Mouse (Mus musculus) small intestine, adult 2 months (tissue): Measurements from ENCODE around the gene Zbtb24. TPM values are rescaled to one million over a fixed set of nuclear protein-coding genes. Genes with fewer than 3 reads are reported as not detected.
"Not testable (repeated sequence)": the region's sequence is repeated elsewhere in the genome, so short reads cannot be mapped to it uniquely, and the experiment has no call there.

Experiments used
- H3K27ac ChIP-seq: fragments of 200-500 bp; 2 replicates; pipeline ENCODE4 v1.5.1; 2012; ENCODE audit warnings: low read depth, low read length, control low read depth, inconsistent platforms; ENCODE audit not compliant: insufficient read depth
- H3K27me3 ChIP-seq: fragments of 200-500 bp; 2 replicates; pipeline ENCODE4 v1.6.1; 2012; ENCODE audit warnings: mild to moderate bottlenecking, moderate library complexity, low read length, inconsistent platforms; ENCODE audit not compliant: control insufficient read depth, insufficient read depth
- H3K36me3 ChIP-seq: fragments of 200-500 bp; 2 replicates; pipeline ENCODE4 v1.6.1; 2012; ENCODE audit warnings: mild to moderate bottlenecking, low read length, control low read depth, inconsistent platforms; ENCODE audit not compliant: control insufficient read depth, insufficient read depth
- H3K4me1 ChIP-seq: fragments of 200-500 bp; 2 replicates; pipeline ENCODE4 v1.6.1; 2012; ENCODE audit warnings: low read length, inconsistent platforms, mixed read lengths; ENCODE audit not compliant: control insufficient read depth, insufficient read depth, insufficient read length
- H3K4me3 ChIP-seq: fragments of 200-500 bp; 2 replicates; pipeline ENCODE4 v1.5.1; 2012; ENCODE audit warnings: low read depth, mild to moderate bottlenecking, control low read depth, inconsistent platforms, low read length, moderate library complexity
- CTCF ChIP-seq: fragments of 200-500 bp; IDR thresholded peaks from 2 replicates; pipeline ENCODE4 v1.5.1; 2012; ENCODE audit warnings: low read depth, mild to moderate bottlenecking, control low read depth, inconsistent platforms, low read length, moderate library complexity, mixed read lengths; ENCODE audit not compliant: insufficient replicate concordance, insufficient read length; ENCODE audit errors: extremely low read depth
- POLR2A ChIP-seq: fragments of 200-500 bp; IDR thresholded peaks from 2 replicates; pipeline ENCODE4 v1.6.1; 2012; ENCODE audit warnings: low read depth, mild to moderate bottlenecking, control low read depth, inconsistent platforms, low read length, moderate library complexity
- whole genome bisulfite sequencing: fragments of 180-500 bp; shearing (Covaris S2); methylation state at CpG from one replicate; pipeline ENCODE4 v1.1.7; 2018; 5-methylcytosine and 5-hydroxymethylcytosine counted together
- polyA plus RNA-seq: library from polyadenylated mRNA; depleted of rRNA; stranded (reverse); fragments of >200 nt; gene quantifications from 2 replicates; pipeline ENCODE4 v1.2.3, GENCODE M21; 2012; rRNA removed

Gene Zbtb24
- 7.0 and 15.7 TPM in 2 replicates for polyA plus RNA-seq

DNA sequence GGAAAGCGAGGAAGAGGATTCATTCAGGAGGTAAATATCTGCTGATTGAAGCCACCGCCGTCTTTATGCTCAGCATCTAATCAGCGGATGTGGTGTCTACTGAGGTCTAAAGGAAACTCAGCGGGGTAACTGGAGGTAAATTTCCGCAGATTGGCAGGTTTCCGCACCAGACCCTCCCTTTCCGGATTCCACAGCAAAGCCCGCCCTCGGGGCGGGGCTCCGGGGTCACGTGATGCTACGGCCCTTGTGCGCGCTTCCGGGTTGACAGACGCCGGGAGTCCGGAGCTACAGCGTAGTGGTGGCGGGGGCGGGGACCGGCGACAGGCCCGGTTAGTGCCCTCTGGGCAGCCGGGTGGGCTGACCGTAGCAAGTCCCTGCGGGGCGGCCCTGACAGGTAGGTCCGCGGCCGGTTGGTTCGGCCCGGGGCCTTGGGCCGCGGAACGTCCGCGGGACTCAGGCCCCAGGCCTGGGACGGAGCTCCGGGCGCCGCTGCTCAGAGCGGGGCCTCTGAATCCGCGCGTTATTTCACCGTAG is at the start of gene Zbtb24:
Zbtb24 (plus strand) TSS at position 247 of the 534 bp plus-strand sequence.
- WGBS, result under 1% methylated on average over 49 of the region's 49 CpGs
- TF ChIP-seq CTCF, result no peak
- TF ChIP-seq POLR2A, result peak; percentile 87
- peaks cover 11% of the 10 kb centered on the region for H3K36me3 ChIP-seq
- peak within 1 kb of the TSS; percentile 97 for H3K4me3 ChIP-seq
- H3K27ac ChIP-seq, result peak within 1 kb of the TSS; percentile 84
- no peaks in the 10 kb centered on the region for H3K27me3 ChIP-seq
- peaks cover 9% of the 10 kb centered on the region; the same call in 1 of the 2 replicates for H3K4me1 ChIP-seq

DNA sequence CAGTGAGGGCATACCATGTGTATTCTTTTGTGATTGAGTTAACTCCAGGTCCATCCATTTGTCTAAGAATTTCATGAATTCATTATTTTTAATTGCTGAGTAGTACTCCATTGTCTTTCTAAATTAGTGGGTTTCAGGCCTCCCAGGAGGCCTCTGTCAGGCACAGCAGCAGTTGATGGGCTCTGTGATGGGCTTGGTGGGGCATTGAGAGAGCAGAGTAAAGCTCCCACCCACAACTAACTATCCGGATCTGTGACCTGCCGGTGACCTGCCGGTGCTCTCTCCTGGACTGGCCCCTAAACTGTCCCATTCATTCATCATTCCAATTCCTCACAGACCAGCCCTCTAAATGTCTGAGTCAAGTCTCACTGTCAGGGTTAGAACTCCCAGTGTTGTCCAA is 49.1 kb upstream of the Zbtb24 start:
- Histone ChIP-seq H3K27ac (no peak overlapping the region), H3K27me3 (no peaks in the 10 kb centered on the region), H3K4me3 (no peak overlapping the region), H3K36me3 (no peaks in the 10 kb centered on the region), H3K4me1 (no peaks in the 10 kb centered on the region)
- TF ChIP-seq POLR2A (no peak), CTCF (no peak)
- WGBS, result 92% methylated on average over 3 of the region's 3 CpGs

DNA sequence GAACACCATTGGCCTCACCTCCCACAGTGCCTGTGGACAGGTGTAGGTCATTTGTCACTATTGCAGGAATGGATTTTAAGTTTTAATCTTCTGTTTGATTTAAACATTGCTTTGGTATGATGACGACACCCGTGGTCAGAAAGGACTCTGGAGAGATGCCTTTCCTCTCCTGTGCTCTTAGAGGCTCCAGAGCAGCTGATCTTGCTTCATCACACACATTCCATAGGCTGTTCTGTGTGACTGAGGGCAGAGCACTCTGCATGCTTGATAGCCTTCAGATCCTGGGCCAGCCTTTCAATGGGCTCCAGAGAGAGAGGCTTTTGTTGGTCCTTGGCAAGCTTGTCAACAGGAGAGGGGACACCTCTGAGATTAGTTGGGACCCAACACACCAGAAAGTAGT is 46.8 kb upstream of the Zbtb24 start:
- no peak for TF ChIP-seq CTCF
- TF ChIP-seq POLR2A, result no peak
- no peaks in the 10 kb centered on the region for H3K36me3 ChIP-seq
- H3K4me1 ChIP-seq, result no peaks in the 10 kb centered on the region
- H3K4me3 ChIP-seq, result no peak overlapping the region
- no peaks in the 10 kb centered on the region for H3K27me3 ChIP-seq
- no peak overlapping the region for H3K27ac ChIP-seq
- 41% methylated on average over 2 of the region's 2 CpGs for WGBS

DNA sequence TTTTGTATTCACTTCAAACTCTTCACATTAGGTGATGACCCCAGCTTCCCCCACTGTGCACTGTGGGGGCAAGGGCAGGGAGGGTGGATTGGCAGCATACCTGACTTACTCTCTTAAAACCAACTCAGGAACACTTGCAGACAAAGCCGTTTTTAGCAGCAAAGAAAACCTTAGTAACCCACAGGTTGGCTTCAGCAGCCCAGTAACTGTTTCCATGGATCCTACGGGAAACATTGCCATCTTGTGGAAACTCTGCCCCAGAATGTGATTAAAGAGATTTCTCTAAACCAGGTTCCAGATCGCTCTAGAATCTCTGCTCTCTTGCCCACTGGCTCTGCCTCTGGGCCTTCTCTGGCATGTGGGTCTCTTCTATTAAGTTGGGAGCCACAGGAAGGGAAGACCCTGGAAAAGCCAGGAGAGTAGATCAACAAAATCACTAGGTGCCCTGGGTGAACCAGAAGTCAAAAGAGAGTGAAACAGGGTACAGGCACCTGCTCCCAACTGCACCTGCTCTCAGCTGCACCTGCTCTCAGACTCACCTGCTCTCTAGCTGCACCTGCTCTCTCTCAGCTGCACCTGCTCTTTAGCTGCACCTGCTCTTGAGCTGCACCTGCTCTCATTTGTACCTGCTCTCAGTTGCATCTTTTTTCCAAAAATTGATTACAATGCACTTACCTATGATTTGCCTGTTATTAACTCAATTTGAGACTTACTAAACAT is 46.1 kb upstream of the Zbtb24 start:
- H3K27ac ChIP-seq, result no peak overlapping the region
- TF ChIP-seq POLR2A (no peak), CTCF (no peak)
- WGBS, result 48% methylated on average over 3 of the region's 3 CpGs

DNA sequence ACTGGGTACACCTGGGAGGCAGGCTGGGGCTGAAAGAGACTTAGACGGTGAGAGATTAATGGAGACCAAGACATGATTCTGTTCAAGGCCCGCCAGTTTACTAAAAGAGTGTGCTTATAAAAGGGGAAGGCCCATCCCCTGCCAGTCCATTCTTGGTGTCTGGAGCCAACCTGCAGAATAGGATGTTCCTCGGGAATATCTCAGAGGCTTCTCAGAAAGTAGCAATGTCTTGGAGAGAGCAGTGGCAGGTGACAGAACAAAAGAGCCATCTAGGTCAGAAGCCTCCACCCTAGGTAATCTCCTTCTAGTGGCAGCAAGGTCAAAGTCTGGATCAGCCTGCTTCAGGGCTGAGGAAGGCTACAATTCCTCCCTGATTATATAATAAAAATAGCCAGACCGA is 40.0 kb upstream of the Zbtb24 start:
- 92% methylated on average over 4 of the region's 4 CpGs for WGBS

More for the DNA sequence above, 46.1 kb upstream of the Zbtb24 start:
- Histone ChIP-seq H3K36me3 (no peaks in the 10 kb centered on the region), H3K27me3 (no peaks in the 10 kb centered on the region), H3K4me1 (no peaks in the 10 kb centered on the region), H3K4me3 (no peak overlapping the region)

GRCm38 (mm10) chr10:41410821-41411220 is 39.4 kb upstream of the Zbtb24 start:
- H3K4me1 ChIP-seq, H3K27ac ChIP-seq, H3K4me3 ChIP-seq, H3K27me3 ChIP-seq, H3K36me3 ChIP-seq: not testable (repeated sequence)
- WGBS, result 98% methylated on average over 1 of the region's 1 CpGs

More for the DNA sequence above, 40.0 kb upstream of the Zbtb24 start:
- H3K27ac ChIP-seq, H3K4me1 ChIP-seq, H3K4me3 ChIP-seq, H3K27me3 ChIP-seq, H3K36me3 ChIP-seq: not testable (repeated sequence)

DNA sequence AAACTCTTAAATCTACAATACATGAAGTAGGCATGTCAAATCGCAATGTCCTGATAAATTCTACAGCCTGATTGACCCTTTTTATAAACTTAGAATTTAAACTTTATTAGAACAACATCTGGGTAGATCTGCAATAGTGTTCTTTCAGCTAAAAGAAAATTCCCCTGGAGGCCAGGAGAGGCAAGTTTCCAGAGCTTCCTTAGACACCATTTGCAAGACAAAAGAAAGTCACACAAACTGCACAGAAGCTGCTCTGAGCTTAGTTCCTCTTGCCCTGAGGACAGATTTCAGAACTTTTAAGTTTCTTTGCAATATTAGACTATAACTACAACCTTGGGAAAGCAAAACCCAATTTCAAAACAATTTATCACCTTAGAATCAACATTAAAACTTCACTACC is 36.7 kb upstream of the Zbtb24 start:
- H3K27ac ChIP-seq, H3K4me1 ChIP-seq, H3K27me3 ChIP-seq, H3K4me3 ChIP-seq, H3K36me3 ChIP-seq: not testable (repeated sequence)
- WGBS, result 90% methylated on average over 1 of the region's 1 CpGs

DNA sequence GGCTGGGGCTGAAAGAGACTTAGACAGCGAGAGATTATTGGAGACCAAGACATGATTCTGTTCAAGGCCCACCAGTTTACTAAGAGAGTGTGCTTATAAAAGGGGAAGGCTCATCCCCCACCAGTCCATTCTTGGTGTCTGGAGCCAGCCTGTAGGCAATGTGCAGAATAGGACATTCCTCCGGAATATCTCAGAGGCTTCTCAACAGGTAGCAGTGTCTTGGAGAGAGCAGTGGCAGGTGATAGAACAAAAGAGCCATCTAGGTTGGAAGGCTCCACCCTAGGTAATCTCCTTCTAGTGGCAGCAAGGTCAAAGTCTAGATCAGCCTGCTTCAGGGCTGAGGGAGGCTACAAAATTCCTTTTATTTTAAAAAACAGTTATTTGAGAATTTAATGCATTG is 34.8 kb upstream of the Zbtb24 start:
- 84% methylated on average over 2 of the region's 2 CpGs for WGBS
- H3K27ac ChIP-seq, result not testable (repeated sequence)

More for the DNA sequence above, 34.8 kb upstream of the Zbtb24 start:
- H3K4me1 ChIP-seq, H3K36me3 ChIP-seq, H3K4me3 ChIP-seq, H3K27me3 ChIP-seq: not testable (repeated sequence)
